Mouse (Mus musculus) hindbrain, postnatal 0 days (tissue): ENCODE results near the gene Nfe2. TPM values are rescaled to one million over a fixed set of nuclear protein-coding genes. Genes with fewer than 3 reads are reported as not detected.

Experiments used
- ATAC-seq: fragments of 200-750 bp; cut with Nextera tagmentation; 2 replicates; pipeline ENCODE4 v1.8.0; 2017; ENCODE audit warnings: mild to moderate bottlenecking, moderate TSS enrichment, moderate library complexity
- DNase-seq: peaks from one replicate; pipeline ENCODE4 v3.0.0-alpha.2; 2015; ENCODE audit warnings: low spot score
- H3K27ac ChIP-seq: fragments of 300-500 bp; sonication (generic); 2 replicates; pipeline ENCODE4 v1.5.1; 2014; ENCODE audit warnings: mild to moderate bottlenecking
- H3K27me3 ChIP-seq: fragments of 300-500 bp; sonication (generic); 2 replicates; pipeline ENCODE4 v1.6.1; 2014; ENCODE audit warnings: low read length, mixed read lengths; ENCODE audit not compliant: insufficient read depth
- H3K36me3 ChIP-seq: fragments of 300-500 bp; sonication (generic); 2 replicates; pipeline ENCODE4 v1.6.1; 2014; ENCODE audit warnings: low read length, mixed read lengths; ENCODE audit not compliant: insufficient read depth
- H3K4me1 ChIP-seq: fragments of 300-500 bp; sonication (generic); 2 replicates; pipeline ENCODE4 v1.6.1; 2014; ENCODE audit warnings: antibody characterized with exemption, low read length, mixed read lengths; ENCODE audit not compliant: insufficient read depth
- H3K4me2 ChIP-seq: fragments of 300-500 bp; sonication (generic); 2 replicates; pipeline ENCODE4 v1.6.1; 2014; ENCODE audit warnings: low read depth, mild to moderate bottlenecking, low read length, moderate library complexity, mixed read lengths
- H3K4me3 ChIP-seq: fragments of 300-500 bp; sonication (generic); 2 replicates; pipeline ENCODE4 v1.5.1; 2014; ENCODE audit warnings: low read length
- H3K9ac ChIP-seq: fragments of 300-500 bp; sonication (generic); replicated peaks from 2 replicates; pipeline ENCODE4 v1.6.1; 2014; ENCODE audit warnings: mild to moderate bottlenecking, low read length, moderate library complexity, mixed read lengths
- H3K9me3 ChIP-seq: fragments of 300-500 bp; sonication (generic); 2 replicates; pipeline ENCODE4 v1.6.1; 2016; ENCODE audit warnings: low read length, mixed read lengths
- CTCF ChIP-seq: IDR thresholded peaks from 2 replicates; pipeline ENCODE4 v1.5.1; 2016; ENCODE audit warnings: antibody characterized with exemption, control low read depth, low read depth
- WGBS: fragments of 180-500 bp; shearing (Covaris S2); extraction: QIAGEN DNeasy Blood & Tissue Kit; methylation state at CpG from one replicate; pipeline ENCODE4 v1.1.7; 2014; 5-methylcytosine and 5-hydroxymethylcytosine counted together
- polyA plus RNA-seq: library from polyadenylated mRNA; unstranded; fragments of >200 nt; fragmentation: Nextera tagmentation; extraction: Ambion mirVana; gene quantifications from 2 replicates; pipeline ENCODE4 v1.2.1, GENCODE M21; 2015
- total RNA-seq: library from RNA; depleted of rRNA; stranded (reverse); fragments of >200 nt; gene quantifications from 2 replicates; pipeline ENCODE4 v1.2.3, GENCODE M21; 2014

Nfe2 gene
- total and polyA plus RNA-seq, 2 experiments from 2014 or later, result 0.33 to 0.63 TPM

DNA sequence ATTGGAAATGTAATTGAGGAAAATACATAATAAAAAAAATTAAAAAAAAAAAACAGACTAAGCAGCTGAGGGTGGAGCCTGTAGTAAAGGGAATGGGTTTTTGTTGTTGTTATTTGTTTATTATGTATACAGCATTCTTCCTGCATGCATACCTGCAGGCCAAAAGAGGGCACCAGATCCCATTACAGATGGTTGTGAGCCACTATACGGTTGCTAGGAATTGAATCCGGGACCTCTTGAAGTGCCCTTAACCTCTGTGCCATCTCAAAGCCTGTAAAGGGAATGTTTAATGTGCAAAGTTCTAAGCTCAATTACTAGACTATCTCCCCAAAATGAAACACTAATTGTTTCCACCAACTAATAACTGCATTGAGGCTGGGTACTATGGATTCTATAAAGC is 34.0 kb downstream of the Nfe2 start:
- TF ChIP-seq CTCF, result no peak
- 80% methylated on average over 2 of the region's 2 CpGs for WGBS
- ATAC-seq, result no peak
- Histone ChIP-seq H3K4me1 (no peaks in the 10 kb centered on the region), H3K9me3 (no peaks in the 10 kb centered on the region), H3K4me2 (no peak overlapping the region), H3K27me3 (no peaks in the 10 kb centered on the region), H3K4me3 (no peak overlapping the region), H3K27ac (no peak overlapping the region), H3K36me3 (no peaks in the 10 kb centered on the region), H3K9ac (no peak overlapping the region)
- no peak for DNase-seq

DNA sequence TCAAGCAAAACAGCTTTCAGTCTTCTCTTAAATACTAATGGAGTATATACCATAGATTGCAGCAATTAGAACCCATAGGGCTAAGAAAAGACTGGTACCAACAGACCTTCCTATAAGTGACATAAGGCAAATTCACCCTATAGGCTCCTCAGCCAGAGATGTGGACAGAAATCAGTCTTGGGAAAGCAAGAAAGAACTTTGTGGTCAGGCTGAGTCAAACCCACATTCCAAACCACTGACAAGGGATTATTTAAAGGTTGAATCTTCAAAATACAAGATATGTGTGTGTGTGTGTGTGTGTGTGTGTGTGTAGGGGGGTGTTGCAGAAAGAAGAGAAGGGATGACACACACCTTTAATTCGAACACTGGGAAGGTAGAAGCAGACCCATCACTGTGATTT is 36.8 kb downstream of the Nfe2 start:
- no peak overlapping the region for H3K27ac ChIP-seq
- H3K27me3 ChIP-seq, result no peaks in the 10 kb centered on the region
- H3K4me1 ChIP-seq, result no peaks in the 10 kb centered on the region
- H3K36me3 ChIP-seq, result no peaks in the 10 kb centered on the region
- no peak overlapping the region for H3K4me2 ChIP-seq
- no peak for ATAC-seq
- no peak overlapping the region for H3K9ac ChIP-seq
- H3K4me3 ChIP-seq, result no peak overlapping the region
- no peak for DNase-seq
- H3K9me3 ChIP-seq, result no peaks in the 10 kb centered on the region
- 85% methylated on average over 1 of the region's 1 CpGs for WGBS
- TF ChIP-seq CTCF, result no peak

DNA sequence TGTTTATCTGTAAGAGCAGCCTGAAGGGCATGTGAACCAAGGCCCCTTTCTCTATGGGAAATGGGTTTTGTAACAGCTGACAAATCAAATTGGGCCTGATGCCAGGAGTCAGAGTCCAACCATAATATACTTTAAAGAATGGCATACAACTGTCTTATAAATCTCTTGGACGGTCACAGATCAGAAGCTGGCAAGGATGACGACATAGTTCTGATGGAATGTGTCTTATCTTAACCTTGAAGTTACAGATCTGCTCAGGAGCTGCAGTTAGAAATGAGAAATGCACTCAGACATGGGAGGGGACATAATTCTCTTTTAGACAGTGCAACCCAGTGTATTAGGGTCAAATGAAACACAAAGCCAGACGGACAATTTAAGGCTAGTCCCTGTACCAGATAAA is 37.4 kb downstream of the Nfe2 start:
- TF ChIP-seq CTCF, result no peak
- H3K27ac ChIP-seq, result no peak overlapping the region
- DNase-seq (no peak), ATAC-seq (no peak)
- H3K4me1 ChIP-seq, result peaks cover 5% of the 10 kb centered on the region; the same call in 1 of the 2 replicates
- WGBS, result 43% methylated on average over 3 of the region's 3 CpGs
- H3K4me3 ChIP-seq, result no peak overlapping the region
- no peaks in the 10 kb centered on the region for H3K27me3 ChIP-seq
- no peak overlapping the region for H3K9ac ChIP-seq
- no peak overlapping the region for H3K4me2 ChIP-seq
- H3K9me3 ChIP-seq, result no peaks in the 10 kb centered on the region
- H3K36me3 ChIP-seq, result no peaks in the 10 kb centered on the region

DNA sequence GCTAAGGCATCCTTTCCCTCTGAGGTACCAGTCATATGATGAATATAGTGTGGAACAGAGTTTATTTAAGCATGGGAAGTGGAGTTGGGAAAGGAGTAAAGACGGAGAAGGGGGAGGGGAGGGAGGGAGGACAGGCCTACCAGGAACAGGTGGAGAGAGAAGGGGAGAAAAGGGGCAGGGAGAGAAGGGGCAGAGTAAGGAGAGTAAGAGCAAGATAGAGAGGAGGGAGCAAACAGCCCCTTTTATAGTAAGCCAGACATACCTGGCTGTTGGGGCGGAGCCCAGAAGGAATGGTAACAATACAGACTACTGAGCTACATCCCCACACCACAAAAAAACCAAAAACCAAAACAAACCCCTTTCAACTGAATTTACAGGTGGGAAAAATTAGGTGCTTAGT is 42.2 kb downstream of the Nfe2 start:
- peak overlapping the region; percentile 57 for H3K4me2 ChIP-seq
- no peaks in the 10 kb centered on the region for H3K27me3 ChIP-seq
- ATAC-seq (no peak), DNase-seq (no peak)
- H3K9me3 ChIP-seq, result no peaks in the 10 kb centered on the region
- no peak for TF ChIP-seq CTCF
- peaks cover 6% of the 10 kb centered on the region; the same call in 1 of the 2 replicates for H3K36me3 ChIP-seq
- WGBS, result 30% methylated on average over 2 of the region's 2 CpGs
- H3K4me3 ChIP-seq, result no peak overlapping the region
- H3K9ac ChIP-seq, result peak overlapping the region; percentile 54; the same call in 1 of the 2 replicates
- H3K4me1 ChIP-seq, result peaks cover 11% of the 10 kb centered on the region
- H3K27ac ChIP-seq, result peak overlapping the region; percentile 87

DNA sequence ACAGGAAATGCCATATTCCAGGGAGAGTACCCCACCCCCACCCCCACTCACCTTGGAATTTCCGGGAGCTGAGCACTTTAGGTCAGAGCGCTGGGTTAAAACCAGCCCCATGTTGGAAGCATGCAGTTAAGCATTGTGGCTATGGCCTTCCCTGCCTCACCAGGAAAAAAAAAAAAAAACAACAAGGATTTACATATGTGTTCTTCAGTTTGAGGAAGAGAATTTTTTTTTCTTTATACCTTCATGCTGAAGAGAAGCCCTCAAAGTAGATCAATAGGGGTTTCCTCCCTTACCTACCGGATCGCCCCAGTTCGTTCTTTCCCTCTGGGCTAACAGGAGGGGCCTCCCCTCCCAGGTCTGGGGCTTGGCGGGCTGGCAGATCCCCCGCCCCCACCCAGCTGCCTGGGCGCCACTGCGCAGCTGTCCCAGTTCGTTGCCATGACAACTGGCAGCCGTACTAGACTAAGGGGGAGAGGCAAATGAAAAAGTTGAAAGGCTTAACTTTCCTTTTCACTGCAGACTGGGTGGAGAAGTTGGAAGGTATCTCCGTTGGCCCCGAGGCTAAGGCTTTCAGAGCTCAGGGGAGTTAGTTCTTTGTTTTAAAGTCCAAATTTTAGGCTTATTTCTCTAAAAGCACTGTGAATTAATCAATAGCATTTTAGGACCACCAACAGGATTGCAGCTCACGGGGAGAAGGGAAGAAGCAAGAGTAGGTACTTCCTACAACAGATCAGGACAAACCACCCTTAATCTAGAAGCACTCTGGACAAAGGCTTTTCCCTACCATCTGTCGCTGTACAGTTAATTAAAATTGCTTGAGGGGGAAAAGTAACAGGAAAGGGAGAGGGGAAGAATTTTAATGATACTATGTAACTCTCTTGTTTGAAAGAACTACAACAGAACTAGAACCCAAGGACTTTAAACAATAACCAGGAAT is 43.0 kb downstream of the Nfe2 start:
- Histone ChIP-seq H3K36me3 (peaks cover 13% of the 10 kb centered on the region), H3K9ac (peak overlapping the region; percentile 54), H3K4me2 (peak overlapping the region; percentile 57), H3K27me3 (no peaks in the 10 kb centered on the region), H3K27ac (peak overlapping the region; percentile 87), H3K9me3 (no peaks in the 10 kb centered on the region), H3K4me3 (peak overlapping the region; percentile 44), H3K4me1 (peaks cover 11% of the 10 kb centered on the region)
- no peak for TF ChIP-seq CTCF
- peak; percentile 97 for ATAC-seq
- under 1% methylated on average over 15 of the region's 15 CpGs for WGBS
- peak; percentile 97 for DNase-seq

DNA sequence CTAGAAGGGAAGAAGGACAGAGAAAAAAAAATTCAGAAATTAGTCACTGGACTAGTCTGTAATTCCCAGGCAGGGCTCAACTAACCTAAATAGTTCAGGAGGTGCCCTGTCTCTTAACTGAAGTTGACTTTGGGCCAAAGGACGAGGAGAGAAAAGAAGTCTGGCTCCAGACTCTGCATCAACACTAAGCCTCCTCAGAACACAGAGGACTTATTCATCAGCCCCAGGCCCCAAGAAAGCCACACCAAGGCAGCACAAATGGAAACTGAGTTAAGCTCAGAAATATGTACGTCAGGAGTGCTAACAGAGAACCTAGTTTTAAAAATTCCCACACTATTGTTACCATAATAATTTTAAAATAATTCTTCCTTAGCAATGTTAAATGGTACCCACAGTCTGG is 44.1 kb downstream of the Nfe2 start:
- peak; percentile 56 for DNase-seq
- Histone ChIP-seq H3K4me1 (peaks cover 11% of the 10 kb centered on the region), H3K9me3 (no peaks in the 10 kb centered on the region), H3K27ac (peak overlapping the region; percentile 65), H3K9ac (0 out of 2 replicates have a peak overlapping the region, but pooled peaks have one; percentile 21), H3K4me2 (peak overlapping the region; percentile 57), H3K36me3 (peaks cover 17% of the 10 kb centered on the region), H3K4me3 (peak overlapping the region; percentile 24), H3K27me3 (no peaks in the 10 kb centered on the region)
- WGBS, result 5% methylated on average over 2 of the region's 2 CpGs
- TF ChIP-seq CTCF, result no peak
- no peak for ATAC-seq

DNA sequence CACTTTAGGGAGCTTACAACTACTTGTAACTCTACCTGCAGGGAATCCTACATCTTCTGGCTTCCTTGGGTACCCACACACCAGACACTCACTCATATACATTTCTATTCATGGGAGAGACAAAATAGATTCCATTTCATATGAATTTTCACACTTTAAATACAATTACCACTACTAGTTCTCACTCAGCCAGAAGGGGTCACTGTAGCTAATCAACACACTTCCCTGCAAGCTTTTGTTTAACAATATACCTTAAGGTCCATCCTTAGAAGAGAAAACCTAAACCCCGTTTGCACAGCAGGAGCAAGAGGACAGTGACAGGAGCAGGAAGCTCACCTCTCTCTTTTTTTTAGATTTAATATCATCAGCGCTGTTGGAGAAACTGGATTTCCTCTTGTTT is 53.0 kb downstream of the Nfe2 start:
- Histone ChIP-seq H3K4me3 (no peak overlapping the region), H3K9me3 (no peaks in the 10 kb centered on the region), H3K27me3 (no peaks in the 10 kb centered on the region), H3K36me3 (peaks cover 23% of the 10 kb centered on the region), H3K4me1 (no peaks in the 10 kb centered on the region), H3K27ac (no peak overlapping the region), H3K9ac (no peak overlapping the region), H3K4me2 (no peak overlapping the region)
- WGBS, result 57% methylated on average over 2 of the region's 2 CpGs
- peak; percentile 44 for TF ChIP-seq CTCF
- DNase-seq (peak; percentile 43), ATAC-seq (no peak)
